Mouse (Mus musculus): ENCODE measurements around the gene 1700123O20Rik.

Gene 1700123O20Rik

GRCm38 (mm10) chr14:54678657-54679304 lies 7.2 kb upstream of the 1700123O20Rik start:
- in situ Hi-C loops (cut with MseI, MboI), result no loop called here

GRCm38 (mm10) chr14:54682396-54682795 lies 3.6 kb upstream of the 1700123O20Rik start:
- in situ Hi-C loops (cut with MseI, MboI), result no loop called here

DNA sequence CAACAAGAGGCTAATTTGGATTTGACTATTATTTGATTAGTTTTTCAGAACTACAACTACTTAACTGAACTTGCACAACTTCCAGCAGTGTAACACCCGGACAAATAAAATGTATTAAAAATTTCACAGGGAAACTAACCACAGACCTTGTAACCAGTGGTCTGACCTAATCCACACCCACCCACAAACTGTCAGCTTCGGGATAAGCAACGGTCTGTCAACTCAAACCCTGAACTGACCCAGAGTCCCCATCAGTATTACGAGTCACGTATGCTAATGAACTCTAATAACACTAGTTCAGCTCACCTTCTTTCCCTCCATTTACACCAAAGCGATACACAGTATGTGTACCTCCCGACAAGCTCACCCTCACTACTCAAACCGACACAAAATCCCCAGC lies 545 bp upstream of the 1700123O20Rik start:
- in situ Hi-C loops (cut with MseI, MboI), result no loop called here

DNA sequence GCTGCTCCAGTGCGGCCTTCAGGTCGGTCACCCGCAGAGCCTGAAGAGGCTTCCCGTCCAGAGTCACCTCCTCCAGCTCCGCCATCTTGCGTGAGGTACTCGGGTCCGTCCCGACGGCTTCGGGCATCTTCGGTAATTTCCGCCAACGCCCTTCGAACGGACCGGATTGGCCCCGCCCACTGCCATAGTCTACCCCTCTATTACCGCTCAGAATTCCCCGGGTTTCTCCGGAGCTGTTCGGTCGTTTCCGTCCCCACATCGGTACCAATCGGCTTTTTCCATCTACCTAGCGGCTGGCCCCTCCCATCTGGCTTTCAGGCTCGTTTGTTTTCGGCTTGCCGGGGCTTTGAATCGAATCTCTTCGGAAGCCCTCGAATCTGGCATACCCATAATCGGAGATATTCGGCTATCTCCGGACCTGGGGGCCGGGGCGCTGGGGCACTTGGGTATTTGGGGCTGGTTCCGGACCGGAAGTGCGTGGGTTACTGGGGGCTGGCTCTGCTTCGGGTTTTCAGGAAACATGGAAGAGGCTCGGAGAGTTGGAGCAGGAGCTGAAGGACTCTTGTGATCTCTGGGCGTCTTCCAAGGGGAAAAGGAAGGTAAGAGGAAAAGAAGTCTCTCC lies 617 bp downstream of the 1700123O20Rik start, which contains the start of gene Acin1:
Gene Acin1 (minus strand): TSS at position 410 of the 622 bp plus-strand sequence.
- in situ Hi-C loops (cut with MseI, MboI), result no loop called here

DNA sequence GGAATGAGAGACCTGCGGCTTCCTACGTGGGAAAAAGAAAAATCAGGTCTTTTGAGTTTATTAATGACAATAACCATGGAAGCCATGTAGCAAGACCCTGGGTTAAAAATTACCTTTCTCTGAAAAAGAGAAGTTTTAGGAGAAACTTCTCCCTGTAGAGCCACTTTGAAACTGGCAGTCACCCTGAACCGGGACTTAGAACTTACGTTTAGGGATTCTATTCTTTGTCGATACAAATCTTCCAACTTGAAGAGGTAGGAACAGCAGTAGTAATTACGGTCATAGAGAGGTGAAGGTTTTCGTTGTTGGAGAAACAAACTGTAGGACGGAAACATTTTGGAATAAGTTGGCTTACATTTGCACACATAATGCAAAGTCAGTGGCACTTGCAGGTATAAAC lies 1.2 kb downstream of the 1700123O20Rik start:
- in situ Hi-C loops (cut with MseI, MboI), result no loop called here

DNA sequence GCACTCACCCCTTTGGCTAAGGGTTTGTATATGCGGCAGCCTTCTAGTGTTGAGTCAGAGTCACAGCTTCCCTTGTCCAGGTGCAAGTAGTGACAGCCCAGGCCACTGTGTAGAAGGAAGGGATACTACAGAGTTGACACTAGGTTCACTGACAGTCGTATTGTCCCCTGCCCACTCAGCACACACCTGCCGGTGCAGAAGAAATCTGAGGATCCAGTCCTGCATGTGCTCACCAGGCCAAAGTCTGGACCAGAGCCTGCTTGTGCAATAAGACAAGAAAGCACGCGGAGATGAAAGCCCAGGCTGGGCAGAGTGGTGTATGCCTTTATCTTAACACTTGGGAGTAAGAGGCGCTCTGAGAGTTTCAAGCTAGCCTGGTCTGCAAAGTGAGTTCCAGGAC lies 9.0 kb downstream of the 1700123O20Rik start:
- in situ Hi-C loops (cut with MseI, MboI), result no loop called here

- in situ Hi-C loops (cut with MseI, MboI), result no loop called here
These were observed 10.7 kb downstream of the 1700123O20Rik start for GRCm38 (mm10) chr14:54696752-54697151.

- in situ Hi-C loops (cut with MseI, MboI), result no loop called here
These were observed 12.7 kb downstream of the 1700123O20Rik start, which contains the start of gene Gm29776 for GRCm38 (mm10) chr14:54698733-54699132. Gm29776 (minus strand) TSS chr14:54698833.

GRCm38 (mm10) chr14:54699586-54699985 lies 13.6 kb downstream of the 1700123O20Rik start:
- in situ Hi-C loops (cut with MseI, MboI), result no loop called here

- in situ Hi-C loops (cut with MseI, MboI), result no loop called here
These were observed 15.3 kb downstream of the 1700123O20Rik start for GRCm38 (mm10) chr14:54701298-54701697.

DNA sequence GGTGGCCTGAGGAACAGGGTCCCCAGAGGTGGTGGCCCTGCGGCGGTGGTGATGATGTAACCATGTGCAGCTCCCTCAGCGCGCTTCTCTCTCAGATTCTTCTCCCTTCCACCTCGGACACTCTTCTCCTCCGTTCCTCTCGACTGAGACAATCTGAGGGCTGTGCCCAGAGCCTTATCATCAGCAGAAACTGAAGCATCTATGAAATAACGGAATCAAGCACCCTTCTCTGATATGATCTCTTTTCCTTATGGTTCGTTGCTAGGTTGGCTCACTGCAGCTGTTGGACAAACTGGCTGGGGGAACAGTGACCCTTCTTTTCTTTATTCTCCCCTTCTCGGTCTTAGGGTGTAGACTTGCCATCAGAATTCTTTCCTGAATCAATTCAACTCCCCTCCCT lies 17.2 kb downstream of the 1700123O20Rik start:
- in situ Hi-C loops (cut with MseI, MboI), result no loop called here

- in situ Hi-C loops (cut with MseI, MboI), result no loop called here
These were observed 19.8 kb downstream of the 1700123O20Rik start for GRCm38 (mm10) chr14:54705844-54706243.

- in situ Hi-C loops (cut with MseI, MboI), result no loop called here
These were observed 20.7 kb downstream of the 1700123O20Rik start for GRCm38 (mm10) chr14:54706589-54707320.

- in situ Hi-C loops (cut with MseI, MboI), result no loop called here
These were observed 23.0 kb downstream of the 1700123O20Rik start for GRCm38 (mm10) chr14:54709054-54709453.

- in situ Hi-C loops (cut with MseI, MboI), result no loop called here
These were observed 26.1 kb downstream of the 1700123O20Rik start, which contains the start of gene Cebpe for GRCm38 (mm10) chr14:54712074-54712473. Cebpe (minus strand) TSS chr14:54712174.

DNA sequence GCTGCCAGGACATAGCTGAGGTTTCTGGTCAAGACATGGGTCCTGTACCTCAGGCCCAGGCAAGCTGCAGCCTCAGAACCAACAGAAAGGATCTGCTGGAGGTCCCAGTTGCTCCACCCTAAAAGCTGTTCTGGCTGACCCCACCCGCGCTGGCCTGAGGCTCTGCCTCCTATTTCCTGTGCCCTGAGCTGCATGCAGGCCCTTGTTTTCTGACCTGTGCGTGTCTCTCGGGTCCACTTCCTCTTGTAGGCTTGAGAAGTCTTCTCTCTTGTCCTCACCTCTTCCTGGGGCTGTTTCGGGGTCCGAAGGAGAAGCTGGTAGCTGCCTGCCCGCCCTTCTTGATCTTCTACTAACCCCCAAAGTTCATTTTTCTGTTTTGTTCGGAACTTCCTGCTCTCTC lies 26.8 kb downstream of the 1700123O20Rik start:
- in situ Hi-C loops (cut with MseI, MboI), result no loop called here

- in situ Hi-C loops (cut with MseI, MboI), result no loop called here
These were observed 28.1 kb downstream of the 1700123O20Rik start for GRCm38 (mm10) chr14:54714121-54714520.

DNA sequence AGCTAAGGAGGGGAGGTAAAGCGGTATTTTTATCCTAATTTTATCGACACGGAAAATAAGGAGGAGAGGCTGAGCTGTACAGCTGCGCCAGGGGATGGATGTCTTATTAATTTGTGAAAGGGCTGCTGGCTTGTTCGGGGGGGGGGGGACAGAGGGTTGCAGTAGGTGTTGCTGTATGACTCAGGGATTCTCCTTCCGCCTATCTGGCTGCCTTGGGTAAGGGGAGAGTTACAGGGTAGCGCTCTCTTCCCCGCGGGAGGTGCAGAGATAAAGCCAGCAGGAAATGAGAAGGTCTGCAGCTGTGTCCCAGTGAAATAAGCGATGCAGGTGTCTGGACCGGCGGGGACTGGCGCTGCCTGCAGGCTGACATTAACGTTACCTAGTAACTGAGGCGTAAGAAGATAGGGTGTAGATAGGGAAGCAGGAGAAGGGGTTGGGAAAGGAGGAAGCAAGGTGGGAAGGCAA lies 28.6 kb downstream of the 1700123O20Rik start:
- in situ Hi-C loops (cut with MseI, MboI), result loop anchor here (5.0 kb wide), 1 partner anchor 73 kb away; no protein-coding TSS in a partner anchor

- in situ Hi-C loops (cut with MseI, MboI), result loop anchor here (5.0 kb wide), 1 partner anchor 72 kb away; no protein-coding TSS in a partner anchor
These were observed 29.4 kb downstream of the 1700123O20Rik start for GRCm38 (mm10) chr14:54715402-54715801.

DNA sequence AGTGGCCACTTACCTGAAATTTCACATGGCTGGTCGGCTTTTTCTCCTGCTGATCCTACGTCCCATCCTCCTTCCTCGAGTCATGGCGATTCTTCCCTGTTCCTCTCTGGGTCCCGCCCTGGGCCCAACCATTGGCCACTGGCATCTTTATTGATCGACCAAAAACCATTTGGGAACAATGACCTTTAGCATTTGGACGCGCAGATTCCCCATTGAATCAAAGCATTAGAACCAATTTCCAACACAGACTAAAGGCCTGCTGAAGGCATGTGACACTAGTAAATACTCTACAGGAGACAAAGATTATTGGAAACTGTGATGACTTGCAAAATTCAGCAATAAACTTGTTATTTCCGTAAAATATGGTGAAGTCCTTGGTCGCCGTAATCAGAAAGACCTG lies 34.0 kb downstream of the 1700123O20Rik start:
- in situ Hi-C loops (cut with MseI, MboI), result no loop called here

DNA sequence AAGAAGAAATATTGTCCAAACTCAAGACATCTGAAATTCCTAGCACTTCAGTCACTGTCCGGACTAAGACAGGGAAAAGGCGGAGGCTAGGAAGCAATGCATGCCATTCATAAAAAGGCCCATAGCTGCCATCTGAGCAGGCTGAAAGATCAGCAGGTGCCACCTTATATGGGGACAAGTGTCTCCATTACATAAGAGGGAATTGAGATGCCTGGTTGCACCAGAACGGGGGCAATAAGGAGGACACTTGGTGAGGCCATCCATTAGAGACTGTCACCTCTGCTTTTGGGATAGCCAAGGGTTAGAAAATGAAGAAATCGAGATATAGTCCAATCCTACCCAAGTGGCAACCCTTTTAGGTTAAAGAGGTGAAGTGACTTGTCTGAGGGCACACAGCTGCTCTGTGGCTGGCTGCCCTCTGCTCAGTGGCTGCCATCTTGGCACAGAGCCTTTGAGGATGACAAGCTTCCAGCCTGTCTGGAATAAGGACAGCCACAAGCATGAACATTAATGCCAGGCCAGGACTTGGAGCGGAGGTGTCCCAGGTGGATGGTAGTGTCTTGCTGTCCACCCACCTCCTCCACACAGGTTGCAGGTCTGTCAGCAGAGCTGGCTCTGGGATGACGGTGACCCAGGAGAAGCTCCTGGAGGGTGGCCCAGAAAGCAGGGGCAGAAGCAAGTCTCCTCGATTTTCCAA lies 34.8 kb downstream of the 1700123O20Rik start:
- in situ Hi-C loops (cut with MseI, MboI), result no loop called here

GRCm38 (mm10) chr14:54721711-54722110 lies 35.7 kb downstream of the 1700123O20Rik start:
- in situ Hi-C loops (cut with MseI, MboI), result no loop called here
